Mouse (Mus musculus): Measurements from ENCODE around the gene Hsph1. TPM values are rescaled to one million over a fixed set of nuclear protein-coding genes. Genes with fewer than 3 reads are reported as not detected.

Gene Hsph1
- total and polyA plus RNA-seq, 3 experiments, result 57.5 to 156 (median 80.9) TPM

GRCm38 (mm10) chr5:149650179-149650553, 14.0 kb upstream of the Hsph1 start:
- Histone ChIP-seq H3K9me3 (replicated peaks; ENCODE audit: low read length) (peaks cover 7% of the 10 kb centered on the region), H3K9ac (ENCODE audit: insufficient read depth, low read depth) (no peak overlapping the region), H3K4me2 (ENCODE audit: insufficient read depth, low read depth, poor library complexity, severe bottlenecking) (no peak overlapping the region), H3K4me1 (ENCODE audit: control insufficient read depth in 1 of 2, insufficient read depth in 2 of 2) (peaks cover 0 to 9% of the 10 kb centered on the region in 2 experiments; a peak in 1 of 4 replicates), H3K4me3 (replicated peaks in 1 of 3; ENCODE audit: low read depth in 2 of 3, low read length in 2 of 3, poor library complexity in 1 of 3) (no peak overlapping the region), H3K27me3 (replicated peaks) (no peaks in the 10 kb centered on the region), H3K79me2 (replicated peaks; ENCODE audit: control insufficient read depth, extremely low read depth, insufficient read depth, poor library complexity, severe bottlenecking) (no peaks in the 10 kb centered on the region), H3K27ac (ENCODE audit: insufficient read depth, low read depth) (no peak overlapping the region), H3K36me3 (replicated peaks in 1 of 2; ENCODE audit: control insufficient read depth in 1 of 2, insufficient read depth in 1 of 2, low read length in 1 of 2) (peaks cover 0 to 12% of the 10 kb centered on the region in 2 experiments)
- no peak for DNase-seq (ENCODE audit: extremely low read depth)
- TF ChIP-seq E2F4 (IDR thresholded peaks at IDR 0.05; ENCODE audit: insufficient replicate concordance, low read depth, low read length) (no peak), ETS1 (conservative IDR thresholded peaks at IDR 0.05; ENCODE audit: low read depth, low read length) (no peak), KAT2A (IDR thresholded peaks at IDR 0.05; ENCODE audit: insufficient replicate concordance, low read length) (no peak), CTCF (conservative IDR thresholded peaks at IDR 0.05 in 1 of 2, IDR thresholded peaks at IDR 0.05 in 1 of 2; ENCODE audit: low read depth in 2 of 2, low read length in 2 of 2) (no peak), MEF2A (IDR thresholded peaks at IDR 0.05; ENCODE audit: borderline replicate concordance, low read depth, low read length) (no peak), ELF1 (IDR thresholded peaks at IDR 0.05; ENCODE audit: low read depth, low read length) (no peak), HCFC1 (IDR thresholded peaks at IDR 0.05; ENCODE audit: low read depth, low read length) (no peak), ZC3H11A (IDR thresholded peaks at IDR 0.05; ENCODE audit: low read depth, low read length) (no peak), JUND (conservative IDR thresholded peaks at IDR 0.05; ENCODE audit: low read depth, low read length) (no peak), SMC3 (IDR thresholded peaks at IDR 0.05; ENCODE audit: low read depth, low read length) (no peak)
- dilution Hi-C loops (cut with MboI; ENCODE audit: extremely low pct_ligation_motif_present, extremely low pct_unique_long_range_greater_than_20kb, low sequenced_read_pairs), result no loop called here
- in situ Hi-C loops (cut with MboI; ENCODE audit: low pct_ligation_motif_present, low pct_unique_long_range_greater_than_20kb, low sequenced_read_pairs), result no loop called here

DNA sequence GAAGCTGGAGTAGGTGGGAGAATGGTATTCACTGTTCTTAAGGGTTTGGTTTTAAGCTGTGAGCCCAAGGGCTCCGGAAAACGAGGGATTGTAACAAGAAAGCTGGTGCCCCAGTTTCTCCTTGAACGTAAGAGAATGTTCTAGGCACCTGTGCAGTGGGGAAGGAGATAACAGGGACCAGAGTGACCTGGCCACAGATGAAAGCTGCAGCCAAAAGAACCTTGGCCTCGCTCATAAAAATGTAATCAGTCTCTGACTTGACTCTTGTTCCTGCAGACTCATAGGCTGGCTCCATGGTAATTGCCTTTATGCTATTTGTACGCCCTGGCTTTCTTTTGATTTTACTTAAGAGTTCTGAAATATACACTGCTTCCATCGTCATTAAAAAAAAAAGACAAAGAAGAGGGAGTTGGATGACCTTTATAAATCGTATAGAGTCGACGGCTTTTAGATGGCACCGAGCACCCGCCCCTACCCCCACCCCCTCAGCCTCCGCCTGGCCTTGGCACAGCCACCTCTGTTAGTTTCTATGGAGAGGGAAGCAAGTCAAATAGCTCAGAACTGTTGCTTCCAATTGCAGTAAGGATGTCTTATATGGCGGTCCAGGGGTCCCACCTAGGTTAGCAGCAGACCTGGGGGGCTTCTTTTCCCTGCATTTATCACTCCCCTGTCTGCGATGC, 13.5 kb upstream of the Hsph1 start:
- H3K9ac ChIP-seq (ENCODE audit: insufficient read depth, low read depth), result no peak overlapping the region
- DNase-seq (ENCODE audit: extremely low read depth), result no peak
- H3K36me3 ChIP-seq (replicated peaks in 1 of 2; ENCODE audit: control insufficient read depth in 1 of 2, insufficient read depth in 1 of 2, low read length in 1 of 2), result peaks cover 0 to 13% of the 10 kb centered on the region in 2 experiments
- H3K9me3 ChIP-seq (replicated peaks; ENCODE audit: low read length), result peaks cover 7% of the 10 kb centered on the region
- H3K27ac ChIP-seq (ENCODE audit: insufficient read depth, low read depth), result no peak overlapping the region
- no peak for TF ChIP-seq ZMIZ1 (IDR thresholded peaks at IDR 0.05; ENCODE audit: low read depth, low read length)
- TF ChIP-seq CHD2 (IDR thresholded peaks at IDR 0.05; ENCODE audit: low read length), result no peak
- no peak for TF ChIP-seq MAX (IDR thresholded peaks at IDR 0.05; ENCODE audit: low read length)
- TF ChIP-seq CTCF (conservative IDR thresholded peaks at IDR 0.05 in 1 of 2, IDR thresholded peaks at IDR 0.05 in 1 of 2; ENCODE audit: low read depth in 2 of 2, low read length in 2 of 2), result no peak
- TF ChIP-seq E2F4 (IDR thresholded peaks at IDR 0.05; ENCODE audit: insufficient replicate concordance, low read depth, low read length), result no peak
- TF ChIP-seq POLR2AphosphoS2 (IDR thresholded peaks at IDR 0.05; ENCODE audit: low read depth, low read length), result no peak
- TF ChIP-seq ELF1 (IDR thresholded peaks at IDR 0.05; ENCODE audit: low read depth, low read length), result no peak
- TF ChIP-seq POLR2A (IDR thresholded peaks at IDR 0.05; ENCODE audit: low read depth, low read length), result no peak
- no peak for TF ChIP-seq TCF12 (IDR thresholded peaks at IDR 0.05; ENCODE audit: low read depth, low read length)
- no peak for TF ChIP-seq RAD21 (IDR thresholded peaks at IDR 0.05; ENCODE audit: low read depth, low read length)
- no peak for TF ChIP-seq MYC (IDR thresholded peaks at IDR 0.05; ENCODE audit: low read depth, low read length)
- no peak for TF ChIP-seq NELFE (IDR thresholded peaks at IDR 0.05; ENCODE audit: low read depth, low read length)
- no peak for TF ChIP-seq JUN (IDR thresholded peaks at IDR 0.05; ENCODE audit: insufficient read depth, low read depth, low read length)
- no peak for TF ChIP-seq JUND (conservative IDR thresholded peaks at IDR 0.05; ENCODE audit: low read depth, low read length)
- TF ChIP-seq USF2 (conservative IDR thresholded peaks at IDR 0.05; ENCODE audit: low read depth, low read length), result no peak
- TF ChIP-seq MXI1 (IDR thresholded peaks at IDR 0.05; ENCODE audit: low read depth, low read length), result no peak
- no peak overlapping the region for H3K4me2 ChIP-seq (ENCODE audit: insufficient read depth, low read depth, poor library complexity, severe bottlenecking)
- no peak overlapping the region for H3K4me3 ChIP-seq (replicated peaks in 1 of 3; ENCODE audit: low read depth in 2 of 3, low read length in 2 of 3, poor library complexity in 1 of 3)
- H3K27me3 ChIP-seq (replicated peaks), result no peaks in the 10 kb centered on the region
- H3K79me2 ChIP-seq (replicated peaks; ENCODE audit: control insufficient read depth, extremely low read depth, insufficient read depth, poor library complexity, severe bottlenecking), result no peaks in the 10 kb centered on the region
- H3K4me1 ChIP-seq (ENCODE audit: control insufficient read depth in 1 of 2, insufficient read depth in 2 of 2), result peaks cover 0 to 11% of the 10 kb centered on the region in 2 experiments; a peak in 1 of 4 replicates
- in situ Hi-C loops (cut with MboI; ENCODE audit: low pct_ligation_motif_present, low pct_unique_long_range_greater_than_20kb, low sequenced_read_pairs), result no loop called here
- dilution Hi-C loops (cut with MboI; ENCODE audit: extremely low pct_ligation_motif_present, extremely low pct_unique_long_range_greater_than_20kb, low sequenced_read_pairs), result no loop called here

Data from CH12.LX (cell line).